Comparison of ENCODE assay signal across 8 mouse cellular contexts in the genomic region with DNA sequence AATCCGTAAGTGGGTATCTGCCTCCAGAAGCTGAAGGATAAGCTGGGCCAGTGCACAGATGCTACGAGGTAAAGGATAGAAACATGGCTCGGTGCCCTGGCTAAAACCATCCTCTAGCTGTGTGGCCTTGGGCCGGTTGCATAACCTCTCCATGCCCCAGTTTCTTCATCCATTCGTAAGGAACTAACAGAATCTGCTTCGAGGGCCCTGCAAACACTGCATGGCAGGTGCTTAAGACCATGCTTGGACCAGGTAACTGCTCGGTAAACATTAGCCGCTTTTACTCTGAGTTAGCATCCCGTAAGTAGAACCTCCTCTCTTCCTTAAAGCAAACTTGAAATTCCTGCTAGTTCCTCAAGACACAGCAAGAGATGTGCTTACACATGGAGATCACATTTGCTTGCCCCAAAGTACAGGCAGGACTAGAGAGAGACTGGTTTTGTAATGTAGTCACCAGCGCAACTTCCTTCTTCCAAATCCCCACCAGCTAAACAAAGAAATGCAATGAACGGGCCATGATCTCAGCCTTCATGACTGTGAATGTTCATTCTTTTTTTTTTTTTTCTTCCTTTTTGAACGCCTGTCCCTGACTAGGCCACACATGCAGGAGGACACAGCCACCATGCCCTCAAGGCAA. TPM values are rescaled to one million over a fixed set of nuclear protein-coding genes. Genes with fewer than 3 reads are reported as not detected.
DNase-seq lines count a peak whose midpoint lies in the region; TF ChIP-seq lines count a peak whose summit lies in the region.
"Had no signal": no experiment of that assay in that cellular context is flagged by ENCODE, and none has a peak within 500 bp of the region (broad histone marks: within the 10 kb centered on the region; RNA-seq: fewer than 3 reads in every experiment).

No protein-coding gene starts in this region.

- peaks cover 24% of the 10 kb centered on the region for H3K4me1 ChIP-seq in kidney, adult 2 months (ENCODE audit: control insufficient read depth, insufficient read depth, low read length)
- peaks cover 47% of the 10 kb centered on the region for H3K4me1 ChIP-seq in bone marrow macrophage, adult 2 months (ENCODE audit: control insufficient read depth, insufficient read depth, low read length)

- no peak overlapping the region for H3K4me3 ChIP-seq in kidney, adult 2 months (ENCODE audit: insufficient read depth, low read depth, low read length)
- H3K4me3 ChIP-seq in bone marrow macrophage, adult 2 months (ENCODE audit: insufficient read depth, low read length): no peak overlapping the region

- WGBS in kidney, adult 2 months: 61% methylated on average over 12 of the region's 12 CpGs

- no peak for TF ChIP-seq POLR2A in kidney, adult 2 months (IDR thresholded peaks at IDR 0.05; ENCODE audit: low read depth, low read length)
- no peak for TF ChIP-seq POLR2A in bone marrow macrophage, adult 2 months (IDR thresholded peaks at IDR 0.05; ENCODE audit: borderline replicate concordance, low read depth, low read length)

- TF ChIP-seq CTCF in kidney, adult 2 months (conservative IDR thresholded peaks at IDR 0.05; ENCODE audit: insufficient read depth, insufficient read length, low read depth, low read length): no peak
- no peak for TF ChIP-seq CTCF in bone marrow macrophage, adult 2 months (IDR thresholded peaks at IDR 0.05; ENCODE audit: low read depth, low read length)

- H3K27me3 ChIP-seq in kidney, adult 2 months (replicated peaks; ENCODE audit: control insufficient read depth, insufficient read depth, low read length): no peaks in the 10 kb centered on the region

- 0 out of 2 replicates have a peak overlapping the region, but pooled peaks have one; percentile 8 for H3K27ac ChIP-seq in kidney, adult 2 months (ENCODE audit: insufficient read depth, low read depth, low read length)
- H3K27ac ChIP-seq in bone marrow macrophage, adult 2 months (ENCODE audit: insufficient read depth, low read depth, low read length): peak overlapping the region; percentile 83

- H3K36me3 ChIP-seq in kidney, adult 2 months (ENCODE audit: control insufficient read depth, insufficient read depth, low read length): no peaks in the 10 kb centered on the region

- peak; percentile 58 for DNase-seq in kidney, adult 2 months
- no peak for DNase-seq in kidney, adult 18-20 months
- DNase-seq in cerebellum, adult 9-11 months: peak; percentile 89
- peak; percentile 60 for DNase-seq in lung, postnatal 14 days
- no peak for DNase-seq in T-cell, adult 2 months (ENCODE audit: low spot score)
- DNase-seq in kidney, postnatal 10 days: no peak
- DNase-seq: gastrocnemius, postnatal 10 days had no signal

RNA-seq across cellular contexts. Expression of a gene that starts 28.0 kb away (rescaled TPM):
- 12.2 and 12.3 TPM in 2 replicates for polyA plus RNA-seq in kidney, adult 2 months (2012; rRNA removed)
- polyA plus RNA-seq in bone marrow macrophage, adult 2 months (2012; ENCODE audit: insufficient read depth, insufficient read length, missing spikeins): 11.4 and 13.4 TPM in 2 replicates

Comparison
In these comparisons a context has a peak if more than half of its experiments do, and no peak if none do; other contexts are left out.
1. DNase-seq: peak in kidney, adult 2 months (single experiment), cerebellum, adult 9-11 months (single experiment) and lung, postnatal 14 days (single experiment); none in kidney, adult 18-20 months (single experiment), T-cell, adult 2 months (single experiment) and kidney, postnatal 10 days (single experiment).